Mouse (Mus musculus) WW6 (cell line): ENCODE measurements at regions not wholly inside any gene's neighbourhood (a gene's known extent, or its start where the extent isn't known, plus 50 kb on each side); places are given as distances from the start of the nearest gene placed in this dataset.
A peak's percentile ranks its signal among the peaks of the same experiment; 100 is the strongest.

Experiments used
- DNase-seq: peaks from one replicate; pipeline ENCODE4 v3.0.0-alpha.2; 2013; ENCODE audit warnings: low read depth, low spot score

DNA sequence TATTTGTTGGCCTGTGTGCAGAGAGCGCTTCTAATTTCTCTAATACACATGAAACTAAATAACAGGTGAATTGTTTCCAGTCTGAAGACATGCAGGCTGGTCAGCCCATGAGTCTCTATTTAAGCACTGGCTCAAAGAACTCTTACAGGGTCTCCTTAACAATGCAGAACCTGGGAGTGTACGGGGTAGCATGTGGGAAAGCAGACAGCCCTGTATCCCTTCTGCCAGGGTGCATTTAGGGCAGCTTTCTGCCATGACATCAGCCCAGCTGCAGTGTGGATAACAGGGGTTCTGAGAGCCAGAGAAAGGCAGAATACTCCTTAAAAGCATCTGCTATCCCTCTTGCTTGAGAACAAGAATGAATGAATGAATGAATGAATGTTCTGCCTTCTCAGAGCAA lies 164.7 kb downstream of the Grb14 start:
- no peak for DNase-seq

DNA sequence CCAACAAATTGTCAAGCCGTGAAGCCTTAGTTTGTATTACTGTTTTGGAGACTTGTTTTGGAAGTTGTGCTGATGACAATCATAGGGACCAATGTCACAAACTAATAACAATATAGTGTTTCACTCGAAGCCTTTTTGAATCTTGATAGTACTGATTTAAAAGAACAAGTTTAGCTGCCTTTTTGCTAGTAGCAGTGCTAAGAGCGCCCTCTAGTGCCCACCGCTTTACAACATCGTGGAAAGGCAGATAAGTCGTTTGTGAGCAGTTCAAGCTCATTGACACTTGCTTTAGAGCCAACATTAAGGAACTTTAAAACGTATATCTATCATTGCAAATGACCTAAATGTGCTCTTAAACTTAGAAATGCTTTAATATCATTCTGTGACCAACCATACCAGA lies 170.9 kb downstream of the Grb14 start:
- DNase-seq = peak; percentile 28

- no peak for DNase-seq
Measured at GRCm38 (mm10) chr2:64852913-64853312, 171.9 kb downstream of the Grb14 start.

GRCm38 (mm10) chr2:64851096-64851495 lies 173.7 kb downstream of the Grb14 start:
- no peak for DNase-seq

- DNase-seq = no peak
Measured at GRCm38 (mm10) chr2:64850656-64851055, 174.1 kb downstream of the Grb14 start.

GRCm38 (mm10) chr2:64824494-64824893 lies 200.3 kb downstream of the Grb14 start:
- DNase-seq = peak; percentile 26

DNA sequence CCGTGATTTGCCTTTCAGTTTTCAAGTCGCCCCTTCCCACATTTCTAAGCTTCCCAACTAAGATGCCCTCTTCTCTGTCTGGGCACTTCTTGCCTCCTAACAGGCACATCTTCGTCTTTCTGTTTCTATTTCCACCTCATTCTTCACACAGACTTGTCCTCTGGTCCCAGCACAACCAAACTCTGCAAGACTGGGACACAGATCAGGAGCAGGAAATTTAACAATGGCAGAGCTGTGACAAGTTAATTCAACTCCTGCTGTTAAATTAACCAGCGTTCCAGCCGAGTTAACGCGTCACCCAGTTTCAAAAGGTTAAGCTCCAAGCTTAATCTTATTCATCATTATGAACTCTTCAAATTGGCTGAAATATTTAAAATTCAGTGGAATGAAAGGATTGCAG lies 200.9 kb downstream of the Grb14 start:
- no peak for DNase-seq

- no peak for DNase-seq
Measured at GRCm38 (mm10) chr2:64823074-64823473, 201.7 kb downstream of the Grb14 start.

GRCm38 (mm10) chr2:64818159-64818558 lies 206.6 kb downstream of the Grb14 start:
- no peak for DNase-seq
